Mouse (Mus musculus) cerebellum, adult 2 months (tissue): ENCODE measurements around the gene Fam205a2. TPM values are rescaled to one million over a fixed set of nuclear protein-coding genes. Genes with fewer than 3 reads are reported as not detected.
"Not testable (repeated sequence)": the region's sequence is repeated elsewhere in the genome, so short reads cannot be mapped to it uniquely, and the experiment has no call there.

Source experiments
- DNase-seq, 2 experiments: peaks; one replicate each; pipeline ENCODE4 v3.0.0; 2021
- H3K27ac ChIP-seq: fragments of 200-500 bp; 2 replicates; pipeline ENCODE4 v1.5.1; 2012; ENCODE audit warnings: low read length, control low read depth, inconsistent platforms; ENCODE audit not compliant: insufficient read depth
- H3K27me3 ChIP-seq: fragments of 200-500 bp; 2 replicates; pipeline ENCODE4 v1.6.1; 2012; ENCODE audit warnings: inconsistent platforms, mild to moderate bottlenecking, low read length, moderate library complexity; ENCODE audit not compliant: control insufficient read depth, insufficient read depth
- H3K4me1 ChIP-seq: fragments of 200-500 bp; 2 replicates; pipeline ENCODE4 v1.6.1; 2011; ENCODE audit warnings: low read length; ENCODE audit not compliant: control insufficient read depth, insufficient read depth
- H3K4me3 ChIP-seq: fragments of 200-500 bp; replicated peaks from 2 replicates; pipeline ENCODE3; 2011; ENCODE audit warnings: mild to moderate bottlenecking, low read depth, low read length, control low read depth; ENCODE audit not compliant: insufficient read depth
- WGBS: fragments of 180-500 bp; shearing (Covaris S2); methylation state at CpG from one replicate; pipeline ENCODE4 v1.1.7; 2018; 5-methylcytosine and 5-hydroxymethylcytosine counted together
- polyA plus RNA-seq: library from polyadenylated mRNA; depleted of rRNA; stranded (reverse); fragments of >200 nt; gene quantifications from 2 replicates; pipeline ENCODE4 v1.2.3, GENCODE M21; 2012; rRNA removed

Gene Fam205a2
- 0.35 and 0.69 TPM in 2 replicates for polyA plus RNA-seq

DNA sequence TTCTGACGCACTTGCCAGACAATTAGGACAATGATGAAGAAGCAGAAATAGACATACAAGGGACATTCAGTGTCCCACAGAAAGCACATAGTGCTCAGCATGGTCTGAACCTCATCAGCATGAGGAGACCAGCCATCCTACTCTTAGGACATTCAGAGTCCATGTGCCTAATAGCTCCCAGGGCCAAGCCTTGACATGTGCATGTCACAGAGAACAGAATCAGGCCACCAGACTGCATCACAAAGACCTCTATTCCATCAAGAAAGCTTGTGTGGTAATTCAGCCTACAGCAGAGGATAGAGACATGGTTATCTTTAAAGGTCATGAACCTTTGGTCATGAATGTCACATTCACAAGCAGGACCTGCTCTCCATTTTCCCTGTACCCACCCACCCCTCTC is at the start of gene Fam205a2:
Gene Fam205a2, minus strand, starts transcription at position 101 of the 400 bp plus-strand sequence.
- no CpG with 5 or more reads among the region's 1 CpGs for whole genome bisulfite sequencing
- H3K4me1 ChIP-seq, H3K27ac ChIP-seq, H3K27me3 ChIP-seq, H3K4me3 ChIP-seq, DNase-seq: not testable (repeated sequence)

Other genes with a start within 250 kb of the Fam205a2 start
- not detected in 2 replicates for gene Gm21953, start 233.9 kb downstream of the Fam205a2 start, polyA plus RNA-seq
- 0.35 and 0.69 TPM in 2 replicates for gene Fam205a3, start 209.8 kb downstream of the Fam205a2 start, polyA plus RNA-seq
- not detected in 2 replicates for gene Gm21586, start 88.8 kb downstream of the Fam205a2 start, polyA plus RNA-seq
- gene Gm2163, start 61.4 kb downstream of the Fam205a2 start, polyA plus RNA-seq, result 0.48 and 0.64 TPM in 2 replicates
- gene Gm10591, start 84.0 kb upstream of the Fam205a2 start, polyA plus RNA-seq, result not detected in 2 replicates
- gene Gm2564, start 101.5 kb upstream of the Fam205a2 start, polyA plus RNA-seq, result 0.89 and 1.2 TPM in 2 replicates
- 0.82 TPM in 1 of 2 replicates, not detected in the other for gene Ccl27b, start 127.1 kb upstream of the Fam205a2 start, polyA plus RNA-seq
- gene Il11ra2, start 133.7 kb upstream of the Fam205a2 start, polyA plus RNA-seq, result 0.14 TPM in 1 of 2 replicates, not detected in the other
- gene 4930578G10Rik, start 207.4 kb upstream of the Fam205a2 start, polyA plus RNA-seq, result 0.34 and 1.1 TPM in 2 replicates
- gene Ccl19, start 228.4 kb upstream of the Fam205a2 start, polyA plus RNA-seq, result 1.5 and 1.6 TPM in 2 replicates
- gene Ccl21a, start 245.8 kb upstream of the Fam205a2 start, polyA plus RNA-seq, result not detected in 2 replicates